Mouse (Mus musculus) heart, embryonic 16.5 days (tissue): ENCODE data around the gene Cfap65. TPM values are rescaled to one million over a fixed set of nuclear protein-coding genes. Genes with fewer than 3 reads are reported as not detected.

Experiments
- ATAC-seq: fragments of 200-750 bp; cut with Nextera tagmentation; replicated peaks from 2 replicates; pipeline ENCODE4 v1.8.0; 2017; ENCODE audit warnings: moderate number of reproducible peaks; ENCODE audit not compliant: insufficient read depth, low FRiP score; ENCODE audit errors: extremely low read depth
- H3K27ac ChIP-seq: fragments of 300-500 bp; sonication (generic); 2 replicates; pipeline ENCODE4 v1.5.1; 2014; ENCODE audit warnings: mild to moderate bottlenecking, low read length, control low read depth, moderate library complexity
- H3K27me3 ChIP-seq: fragments of 300-500 bp; sonication (generic); 2 replicates; pipeline ENCODE4 v1.6.1; 2014; ENCODE audit warnings: low read length, mixed read lengths; ENCODE audit not compliant: control insufficient read depth, insufficient read depth
- H3K36me3 ChIP-seq: fragments of 300-500 bp; sonication (generic); 2 replicates; pipeline ENCODE4 v1.6.1; 2014; ENCODE audit not compliant: control insufficient read depth, insufficient read depth
- H3K4me1 ChIP-seq: fragments of 300-500 bp; sonication (generic); 2 replicates; pipeline ENCODE4 v1.6.1; 2014; ENCODE audit warnings: low read length, mixed read lengths; ENCODE audit not compliant: control insufficient read depth, insufficient read depth
- H3K4me2 ChIP-seq: fragments of 300-500 bp; sonication (generic); 2 replicates; pipeline ENCODE4 v1.6.1; 2014; ENCODE audit warnings: low read depth, mild to moderate bottlenecking, control low read depth, low read length
- H3K4me3 ChIP-seq: fragments of 300-500 bp; sonication (generic); 2 replicates; pipeline ENCODE4 v1.5.1; 2014; ENCODE audit warnings: mild to moderate bottlenecking, control low read depth, low read length
- H3K9ac ChIP-seq: fragments of 300-500 bp; sonication (generic); 2 replicates; pipeline ENCODE4 v1.6.1; 2014; ENCODE audit warnings: low read length, control low read depth
- H3K9me3 ChIP-seq: fragments of 300-500 bp; sonication (generic); replicated peaks from 2 replicates; pipeline ENCODE4 v1.6.1; 2016; ENCODE audit warnings: low read length; ENCODE audit not compliant: control insufficient read depth
- WGBS: fragments of 180-500 bp; shearing (Covaris S2); extraction: QIAGEN DNeasy Blood & Tissue Kit; methylation state at CpG from one replicate; pipeline ENCODE4 v1.1.7; 2014; 5-methylcytosine and 5-hydroxymethylcytosine counted together
- polyA plus RNA-seq: library from polyadenylated mRNA; unstranded; fragments of >200 nt; fragmentation: Nextera tagmentation; extraction: Ambion mirVana; gene quantifications from 2 replicates; pipeline ENCODE4 v1.2.1, GENCODE M21; 2015

Gene Cfap65
- polyA plus RNA-seq, 1 experiment from 2014 or later = 0.18 TPM

- Histone ChIP-seq H3K27ac (no peak overlapping the region), H3K4me2 (no peak overlapping the region), H3K9me3 (no peaks in the 10 kb centered on the region), H3K36me3 (no peaks in the 10 kb centered on the region), H3K9ac (no peak overlapping the region), H3K4me1 (no peaks in the 10 kb centered on the region), H3K27me3 (peaks cover 8% of the 10 kb centered on the region), H3K4me3 (no peak overlapping the region)
- 53% methylated on average over 2 of the region's 2 CpGs for WGBS
- ATAC-seq = no peak
Observed at GRCm38 (mm10) chr1:74872218-74872617, 63.2 kb downstream of the Cfap65 start.

GRCm38 (mm10) chr1:74861783-74862182, 73.6 kb downstream of the Cfap65 start:
- peaks cover 43% of the 10 kb centered on the region for H3K27me3 ChIP-seq
- no peaks in the 10 kb centered on the region for H3K9me3 ChIP-seq
- H3K4me1 ChIP-seq = peaks cover 3% of the 10 kb centered on the region; the same call in 1 of the 2 replicates
- ATAC-seq = no peak
- H3K4me3 ChIP-seq = no peak overlapping the region
- H3K4me2 ChIP-seq = no peak overlapping the region
- no peak overlapping the region for H3K9ac ChIP-seq
- H3K36me3 ChIP-seq = no peaks in the 10 kb centered on the region
- no peak overlapping the region for H3K27ac ChIP-seq

- H3K4me3 ChIP-seq = no peak overlapping the region
- ATAC-seq = no peak
- WGBS = 31% methylated on average over 6 of the region's 6 CpGs
Observed at GRCm38 (mm10) chr1:74859223-74859984, 76.0 kb downstream of the Cfap65 start.

DNA sequence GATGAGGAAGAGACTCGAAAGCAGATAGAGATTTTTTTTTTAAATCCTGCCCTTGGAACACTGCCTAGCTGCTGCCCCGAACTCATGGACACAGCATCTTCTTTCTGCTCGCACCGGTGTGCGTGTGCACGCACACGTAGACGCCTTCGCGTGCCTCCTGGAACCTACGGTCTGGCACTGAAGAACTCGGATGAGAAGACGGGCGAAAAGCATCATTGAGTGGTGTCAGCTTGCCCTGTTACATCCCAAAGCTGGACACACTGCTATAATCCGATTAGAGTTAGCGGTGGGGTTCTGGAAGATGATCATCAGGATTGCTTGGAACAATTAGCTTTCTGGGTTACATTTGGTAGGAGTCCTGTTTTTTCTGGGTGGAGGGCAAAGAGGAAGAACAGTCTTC, 76.6 kb downstream of the Cfap65 start:
- peaks cover 68% of the 10 kb centered on the region for H3K27me3 ChIP-seq
- H3K4me3 ChIP-seq = no peak overlapping the region; the same call in 1 of the 2 replicates
- 8% methylated on average over 16 of the region's 16 CpGs for WGBS
- H3K36me3 ChIP-seq = no peaks in the 10 kb centered on the region
- H3K9me3 ChIP-seq = no peaks in the 10 kb centered on the region
- no peak overlapping the region for H3K27ac ChIP-seq
- ATAC-seq = no peak
- no peak overlapping the region; the same call in 1 of the 2 replicates for H3K4me2 ChIP-seq
- H3K4me1 ChIP-seq = peaks cover 11% of the 10 kb centered on the region; the same call in 1 of the 2 replicates
- no peak overlapping the region for H3K9ac ChIP-seq

More at GRCm38 (mm10) chr1:74859223-74859984, 76.0 kb downstream of the Cfap65 start:
- H3K36me3 ChIP-seq = no peaks in the 10 kb centered on the region
- H3K27me3 ChIP-seq = peaks cover 62% of the 10 kb centered on the region
- H3K9ac ChIP-seq = no peak overlapping the region
- no peak overlapping the region for H3K27ac ChIP-seq
- H3K9me3 ChIP-seq = no peaks in the 10 kb centered on the region
- H3K4me2 ChIP-seq = no peak overlapping the region
- peaks cover 11% of the 10 kb centered on the region; the same call in 1 of the 2 replicates for H3K4me1 ChIP-seq

- Histone ChIP-seq H3K4me2 (peak overlapping the region; percentile 47), H3K4me1 (peaks cover 11% of the 10 kb centered on the region; the same call in 1 of the 2 replicates), H3K27ac (no peak overlapping the region), H3K9me3 (no peaks in the 10 kb centered on the region), H3K27me3 (peaks cover 74% of the 10 kb centered on the region), H3K36me3 (no peaks in the 10 kb centered on the region), H3K4me3 (peak overlapping the region; percentile 34), H3K9ac (no peak overlapping the region)
- under 1% methylated on average over 29 of the region's 29 CpGs for WGBS
- ATAC-seq = no peak; the same call in 1 of the 2 replicates
Observed at GRCm38 (mm10) chr1:74858171-74858719, 77.2 kb downstream of the Cfap65 start.

GRCm38 (mm10) chr1:74857677-74858076, 77.7 kb downstream of the Cfap65 start:
- H3K27ac ChIP-seq = no peak overlapping the region
- H3K4me2 ChIP-seq = peak overlapping the region; percentile 47
- peaks cover 11% of the 10 kb centered on the region; the same call in 1 of the 2 replicates for H3K4me1 ChIP-seq
- no peaks in the 10 kb centered on the region for H3K36me3 ChIP-seq
- no peak overlapping the region; the same call in 1 of the 2 replicates for H3K4me3 ChIP-seq
- WGBS = 9% methylated on average over 4 of the region's 4 CpGs
- no peaks in the 10 kb centered on the region for H3K9me3 ChIP-seq
- ATAC-seq = no peak
- H3K27me3 ChIP-seq = peaks cover 79% of the 10 kb centered on the region
- H3K9ac ChIP-seq = no peak overlapping the region

DNA sequence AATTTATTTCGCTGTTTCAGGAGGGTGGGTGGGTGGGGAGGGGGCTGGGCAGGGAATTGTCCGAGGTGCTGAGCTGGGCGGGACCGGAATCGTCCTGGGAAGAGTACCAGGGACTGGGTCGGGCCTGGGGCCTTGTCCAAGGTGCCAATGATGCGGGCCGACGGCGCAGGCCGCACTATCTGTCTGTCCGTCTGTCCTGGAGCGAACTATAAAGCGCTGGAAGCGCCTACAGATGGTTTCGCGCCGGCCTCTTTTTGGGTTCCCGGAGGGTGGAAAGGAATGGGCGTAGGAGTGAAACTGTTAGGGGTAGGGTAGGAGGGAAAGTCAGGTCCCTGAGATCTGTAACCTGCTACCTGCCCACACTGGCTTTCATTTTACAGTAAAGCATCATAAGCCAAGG, 78.2 kb downstream of the Cfap65 start:
- Histone ChIP-seq H3K27me3 (peaks cover 81% of the 10 kb centered on the region), H3K4me2 (no peak overlapping the region), H3K36me3 (no peaks in the 10 kb centered on the region), H3K9ac (no peak overlapping the region), H3K27ac (no peak overlapping the region), H3K4me1 (peaks cover 11% of the 10 kb centered on the region; the same call in 1 of the 2 replicates), H3K4me3 (no peak overlapping the region), H3K9me3 (no peaks in the 10 kb centered on the region)
- ATAC-seq = no peak
- WGBS = 4% methylated on average over 20 of the region's 20 CpGs

DNA sequence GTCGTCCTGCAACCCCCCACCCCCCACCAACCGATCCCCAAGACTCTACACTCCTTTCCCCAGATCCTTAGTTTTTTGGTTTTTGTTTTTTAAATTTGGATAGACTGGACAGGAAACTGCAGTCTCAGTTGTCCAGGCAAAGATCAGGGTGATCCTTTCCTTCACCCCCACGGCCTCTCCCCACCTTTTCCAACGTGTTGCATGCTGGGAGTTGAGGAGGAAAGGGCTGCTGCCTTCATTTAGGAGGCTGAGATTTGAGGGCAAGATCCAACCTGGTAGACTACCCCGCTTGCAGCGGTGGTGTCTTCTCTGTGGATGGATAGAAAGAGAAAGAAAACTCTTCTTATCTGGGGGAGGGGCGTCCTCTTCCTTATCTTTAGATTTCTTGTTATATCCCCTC, 78.6 kb downstream of the Cfap65 start:
- Histone ChIP-seq H3K4me3 (no peak overlapping the region), H3K4me2 (no peak overlapping the region), H3K27me3 (peaks cover 83% of the 10 kb centered on the region), H3K9ac (no peak overlapping the region), H3K9me3 (no peaks in the 10 kb centered on the region), H3K36me3 (no peaks in the 10 kb centered on the region), H3K4me1 (peaks cover 11% of the 10 kb centered on the region; the same call in 1 of the 2 replicates), H3K27ac (no peak overlapping the region)
- under 1% methylated on average over 7 of the region's 7 CpGs for WGBS
- no peak for ATAC-seq

GRCm38 (mm10) chr1:74856439-74856720, 79.0 kb downstream of the Cfap65 start:
- 6% methylated on average over 11 of the region's 11 CpGs for WGBS
- no peaks in the 10 kb centered on the region for H3K36me3 ChIP-seq
- H3K9me3 ChIP-seq = no peaks in the 10 kb centered on the region
- no peak overlapping the region for H3K27ac ChIP-seq
- H3K4me1 ChIP-seq = peaks cover 11% of the 10 kb centered on the region; the same call in 1 of the 2 replicates
- ATAC-seq = no peak
- peaks cover 87% of the 10 kb centered on the region for H3K27me3 ChIP-seq
- H3K4me3 ChIP-seq = no peak overlapping the region
- no peak overlapping the region for H3K9ac ChIP-seq
- H3K4me2 ChIP-seq = no peak overlapping the region
